Mouse (Mus musculus) intestine, postnatal 0 days (tissue): Measurements from ENCODE around the gene Egfem1. TPM values are rescaled to one million over a fixed set of nuclear protein-coding genes. Genes with fewer than 3 reads are reported as not detected.

Source experiments
- ATAC-seq: fragments of 200-750 bp; cut with Nextera tagmentation; 2 replicates; pipeline ENCODE4 v1.8.0; 2017; ENCODE audit warnings: mild to moderate bottlenecking, moderate TSS enrichment, moderate library complexity
- H3K27ac ChIP-seq: fragments of 300-500 bp; sonication (generic); 2 replicates; pipeline ENCODE4 v1.5.1; 2014; ENCODE audit warnings: mild to moderate bottlenecking, low read depth, low read length, moderate library complexity
- H3K27me3 ChIP-seq: fragments of 300-500 bp; sonication (generic); replicated peaks from 2 replicates; pipeline ENCODE4 v1.6.1; 2014; ENCODE audit warnings: low read length, mixed read lengths; ENCODE audit not compliant: control insufficient read depth, insufficient read depth
- H3K36me3 ChIP-seq: fragments of 300-500 bp; sonication (generic); 2 replicates; pipeline ENCODE4 v1.6.1; 2014; ENCODE audit warnings: mild to moderate bottlenecking, moderate library complexity; ENCODE audit not compliant: control insufficient read depth, insufficient read depth
- H3K4me1 ChIP-seq: fragments of 300-500 bp; sonication (generic); replicated peaks from 2 replicates; pipeline ENCODE4 v1.6.1; 2014; ENCODE audit warnings: antibody characterized with exemption, low read length, mixed read lengths; ENCODE audit not compliant: control insufficient read depth, insufficient read depth
- H3K4me2 ChIP-seq: fragments of 300-500 bp; sonication (generic); replicated peaks from 2 replicates; pipeline ENCODE4 v1.6.1; 2014; ENCODE audit warnings: low read depth, mild to moderate bottlenecking, moderate library complexity
- H3K4me3 ChIP-seq: fragments of 300-500 bp; sonication (generic); 2 replicates; pipeline ENCODE4 v1.5.1; 2014; ENCODE audit warnings: low read depth, low read length
- H3K9ac ChIP-seq: fragments of 300-500 bp; sonication (generic); 2 replicates; pipeline ENCODE4 v1.6.1; 2014; ENCODE audit warnings: mild to moderate bottlenecking, low read depth, low read length
- H3K9me3 ChIP-seq: fragments of 300-500 bp; sonication (generic); 2 replicates; pipeline ENCODE4 v1.6.1; 2016; ENCODE audit warnings: mixed run types; ENCODE audit not compliant: control insufficient read depth
- CTCF ChIP-seq: sonication (generic); IDR thresholded peaks from 2 replicates; pipeline ENCODE4 v1.5.1; 2016; ENCODE audit warnings: low read depth, mild to moderate bottlenecking, control low read depth, antibody characterized with exemption, moderate library complexity
- WGBS: fragments of 180-500 bp; shearing (Covaris S2); extraction: QIAGEN DNeasy Blood & Tissue Kit; methylation state at CpG from one replicate; pipeline ENCODE4 v1.1.7; 2014; 5-methylcytosine and 5-hydroxymethylcytosine counted together
- polyA plus RNA-seq: library from polyadenylated mRNA; unstranded; fragments of >200 nt; fragmentation: Nextera tagmentation; extraction: Ambion mirVana; gene quantifications from 2 replicates; pipeline ENCODE4 v1.2.1, GENCODE M21; 2015

The Egfem1 gene
- polyA plus RNA-seq, 1 experiment from 2014 or later: 0.63 TPM

GRCm38 (mm10) chr3:29236517-29236916 is 154.7 kb downstream of the Egfem1 start:
- H3K36me3 ChIP-seq: no peaks in the 10 kb centered on the region
- no peak overlapping the region for H3K9ac ChIP-seq
- H3K27ac ChIP-seq: no peak overlapping the region
- WGBS: 80% methylated on average over 5 of the region's 5 CpGs
- ATAC-seq: no peak
- H3K27me3 ChIP-seq: no peaks in the 10 kb centered on the region
- H3K4me1 ChIP-seq: no peaks in the 10 kb centered on the region
- H3K9me3 ChIP-seq: no peaks in the 10 kb centered on the region
- H3K4me2 ChIP-seq: no peak overlapping the region
- H3K4me3 ChIP-seq: no peak overlapping the region
- TF ChIP-seq CTCF: no peak

DNA sequence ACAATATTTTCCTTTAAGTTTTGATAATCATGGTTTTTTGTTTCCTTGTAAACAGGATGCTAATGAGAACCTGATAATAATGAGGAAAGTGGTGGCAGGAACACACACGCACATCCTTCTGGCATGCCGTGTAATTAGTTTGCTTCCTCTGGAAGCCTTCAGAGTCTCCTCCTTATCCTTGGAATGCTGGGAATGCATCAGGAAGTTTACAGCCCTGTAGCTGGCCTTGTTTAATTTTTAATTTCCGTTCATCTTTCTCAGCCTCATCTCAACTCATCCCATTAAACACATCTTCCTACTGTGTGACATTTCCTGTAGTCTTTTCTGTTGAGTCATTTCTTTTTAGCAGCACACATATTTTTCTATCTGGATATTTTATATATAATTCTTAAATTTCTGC is 161.8 kb downstream of the Egfem1 start:
- 5% methylated on average over 3 of the region's 3 CpGs for WGBS
- Histone ChIP-seq H3K9ac (no peak overlapping the region), H3K4me3 (no peak overlapping the region), H3K27ac (no peak overlapping the region), H3K4me1 (no peaks in the 10 kb centered on the region), H3K27me3 (no peaks in the 10 kb centered on the region), H3K9me3 (no peaks in the 10 kb centered on the region), H3K36me3 (no peaks in the 10 kb centered on the region), H3K4me2 (no peak overlapping the region)
- no peak for TF ChIP-seq CTCF
- no peak for ATAC-seq

GRCm38 (mm10) chr3:29291633-29292032 is 209.8 kb downstream of the Egfem1 start:
- H3K27ac ChIP-seq: no peak overlapping the region
- no peak overlapping the region for H3K4me3 ChIP-seq
- 85% methylated on average over 4 of the region's 4 CpGs for WGBS

GRCm38 (mm10) chr3:29292251-29292650 is 210.4 kb downstream of the Egfem1 start:
- ATAC-seq: no peak
- 74% methylated on average over 3 of the region's 3 CpGs for WGBS
- H3K4me1 ChIP-seq: no peaks in the 10 kb centered on the region
- H3K27me3 ChIP-seq: no peaks in the 10 kb centered on the region
- no peaks in the 10 kb centered on the region for H3K9me3 ChIP-seq
- H3K27ac ChIP-seq: no peak overlapping the region
- H3K4me3 ChIP-seq: no peak overlapping the region
- no peaks in the 10 kb centered on the region for H3K36me3 ChIP-seq
- H3K4me2 ChIP-seq: no peak overlapping the region
- no peak overlapping the region for H3K9ac ChIP-seq
- TF ChIP-seq CTCF: no peak

More at GRCm38 (mm10) chr3:29291633-29292032, 209.8 kb downstream of the Egfem1 start:
- H3K4me1 ChIP-seq: no peaks in the 10 kb centered on the region
- no peaks in the 10 kb centered on the region for H3K36me3 ChIP-seq
- no peak for ATAC-seq
- no peak overlapping the region for H3K9ac ChIP-seq
- TF ChIP-seq CTCF: no peak
- no peaks in the 10 kb centered on the region for H3K9me3 ChIP-seq
- H3K4me2 ChIP-seq: no peak overlapping the region
- H3K27me3 ChIP-seq: no peaks in the 10 kb centered on the region

DNA sequence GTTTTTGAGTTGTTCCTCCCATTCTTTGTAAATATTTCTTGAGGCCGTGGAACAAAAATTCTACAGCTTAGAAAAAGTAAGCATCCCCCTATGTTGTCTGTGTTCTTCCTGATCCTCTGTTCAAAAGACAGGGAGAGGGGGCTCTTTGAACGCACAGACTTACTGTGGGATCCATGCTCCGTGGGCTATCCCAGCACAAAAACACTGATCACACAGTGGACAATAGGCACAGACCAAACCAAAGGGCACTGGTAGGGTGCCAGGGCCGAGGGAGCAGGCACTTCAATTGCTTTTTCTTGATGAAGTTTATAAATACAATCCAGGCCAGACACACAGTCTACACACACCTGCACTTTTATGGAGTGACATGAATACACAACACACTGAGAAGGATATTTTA is 211.4 kb downstream of the Egfem1 start:
- H3K4me1 ChIP-seq: no peaks in the 10 kb centered on the region
- no peaks in the 10 kb centered on the region for H3K36me3 ChIP-seq
- no peaks in the 10 kb centered on the region for H3K27me3 ChIP-seq
- 73% methylated on average over 4 of the region's 4 CpGs for WGBS
- no peak overlapping the region for H3K9ac ChIP-seq
- H3K4me3 ChIP-seq: no peak overlapping the region
- H3K27ac ChIP-seq: no peak overlapping the region
- H3K9me3 ChIP-seq: no peaks in the 10 kb centered on the region
- no peak for ATAC-seq
- no peak overlapping the region for H3K4me2 ChIP-seq
- no peak for TF ChIP-seq CTCF

DNA sequence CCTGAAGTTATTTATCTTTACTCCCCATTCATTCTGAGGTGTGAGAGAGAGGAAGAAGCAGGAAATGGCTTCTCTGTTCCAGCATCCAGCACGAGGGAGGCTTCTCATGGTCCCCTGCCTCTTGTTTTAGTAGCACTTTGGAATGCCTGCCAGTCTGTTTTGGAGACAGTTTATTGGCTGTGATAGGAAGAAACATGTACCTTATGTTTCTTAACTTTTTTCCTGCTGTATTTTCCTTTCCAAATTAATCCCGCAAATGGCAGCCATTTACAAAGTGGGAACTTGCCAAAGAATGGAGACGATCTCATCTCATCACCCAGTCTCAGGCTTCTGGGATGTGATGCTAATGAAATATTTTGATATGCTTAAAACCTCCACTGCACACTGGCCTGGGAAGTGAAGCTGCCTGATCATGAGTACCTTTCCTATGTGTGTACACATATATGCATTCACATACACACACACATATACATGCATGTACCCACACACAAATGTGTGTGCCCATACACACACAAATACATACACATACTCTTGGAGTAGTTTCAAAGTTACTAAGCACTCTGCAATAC is 260.5 kb downstream of the Egfem1 start:
- Histone ChIP-seq H3K9ac (no peak overlapping the region), H3K36me3 (no peaks in the 10 kb centered on the region), H3K9me3 (0 out of 2 replicates have a peak, but pooled peaks cover under 1% of the 10 kb centered on the region), H3K4me3 (no peak overlapping the region), H3K4me1 (no peaks in the 10 kb centered on the region), H3K27ac (no peak overlapping the region), H3K4me2 (no peak overlapping the region), H3K27me3 (no peaks in the 10 kb centered on the region)
- TF ChIP-seq CTCF: no peak
- WGBS: 58% methylated on average over 3 of the region's 3 CpGs
- ATAC-seq: no peak

DNA sequence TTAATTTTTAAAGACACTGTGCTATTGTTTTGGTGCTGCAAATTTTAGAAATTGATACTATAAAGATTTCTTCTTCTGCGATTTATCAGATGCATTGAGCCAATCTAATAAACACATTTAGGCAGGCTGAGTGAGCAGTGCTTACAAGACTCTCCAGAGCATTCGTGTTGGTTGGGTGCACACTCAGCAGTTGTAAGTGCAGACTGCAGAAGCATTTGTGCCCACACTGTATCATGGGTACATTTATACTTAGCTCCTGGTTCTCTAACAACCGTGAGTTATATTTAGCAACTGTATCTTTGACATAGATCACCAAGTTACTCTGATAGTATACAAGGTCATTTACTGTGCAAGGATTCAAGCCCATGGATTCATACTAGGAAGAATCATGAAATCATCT is 264.0 kb downstream of the Egfem1 start:
- Histone ChIP-seq H3K4me2 (no peak overlapping the region), H3K9ac (no peak overlapping the region), H3K36me3 (no peaks in the 10 kb centered on the region), H3K9me3 (no peaks in the 10 kb centered on the region), H3K27me3 (no peaks in the 10 kb centered on the region), H3K27ac (no peak overlapping the region), H3K4me3 (no peak overlapping the region), H3K4me1 (no peaks in the 10 kb centered on the region)
- TF ChIP-seq CTCF: no peak
- 79% methylated on average over 3 of the region's 3 CpGs for WGBS
- no peak for ATAC-seq
